Mouse (Mus musculus) lung, postnatal 0 days (tissue): ENCODE measurements around the gene Fbn1.

Experiments
- CTCF ChIP-seq: IDR thresholded peaks from 2 replicates; pipeline ENCODE4 v1.5.1; 2016; ENCODE audit warnings: antibody characterized with exemption, mild to moderate bottlenecking
- EP300 ChIP-seq: IDR thresholded peaks from 2 replicates; pipeline ENCODE4 v1.6.1; 2016; ENCODE audit warnings: antibody characterized with exemption, mild to moderate bottlenecking, control low read depth

DNA sequence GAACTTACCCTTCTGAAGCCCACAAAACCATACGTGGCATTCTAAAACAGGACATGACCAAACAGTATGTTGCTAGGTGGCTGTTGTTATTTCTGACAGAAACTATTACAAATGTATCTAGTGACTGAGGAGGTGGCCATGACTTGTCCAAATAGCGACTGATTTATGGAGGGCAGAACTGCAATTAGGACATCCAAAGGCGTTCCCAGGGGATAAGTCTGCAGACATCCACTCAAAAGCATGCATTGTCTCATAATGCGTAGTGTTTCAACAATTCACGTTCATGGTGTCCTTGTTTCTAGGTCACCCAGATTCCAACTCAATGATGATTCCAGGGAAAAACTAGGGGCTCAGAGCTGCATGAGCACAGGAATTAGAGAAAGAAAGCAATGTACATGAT is 53.0 kb downstream of the Fbn1 start:
- no peak for TF ChIP-seq CTCF
- no peak for TF ChIP-seq EP300
